Mouse (Mus musculus) cerebellum, adult 2 months (tissue): ENCODE data around the gene Snx5.

ENCODE experiments used
- CTCF ChIP-seq: fragments of 200-500 bp; IDR thresholded peaks from 2 replicates; pipeline ENCODE4 v1.5.1; 2011; ENCODE audit warnings: low read depth, mild to moderate bottlenecking, control low read depth, low read length, moderate library complexity, borderline replicate concordance; ENCODE audit not compliant: insufficient read depth
- POLR2A ChIP-seq: fragments of 200-500 bp; IDR thresholded peaks from 2 replicates; pipeline ENCODE4 v1.6.1; 2011; ENCODE audit warnings: low read length, control low read depth, borderline replicate concordance; ENCODE audit not compliant: insufficient read depth

- no peak for TF ChIP-seq CTCF
- TF ChIP-seq POLR2A: no peak
These were observed 41.1 kb downstream of the Snx5 start for GRCm38 (mm10) chr2:144229647-144230046.
